Mouse (Mus musculus) megakaryocyte, embryonic 14.5 days (primary cell): ENCODE measurements around the gene Car10.

Experiments
- FLI1 ChIP-seq: IDR thresholded peaks from 2 replicates; pipeline ENCODE4 v1.6.1; 2012; ENCODE audit warnings: low read length, inconsistent platforms, mixed read lengths
- GATA1 ChIP-seq: IDR thresholded peaks from 3 replicates; pipeline ENCODE4 v1.6.1; 2012; ENCODE audit warnings: mixed read lengths, low read length, inconsistent platforms, borderline replicate concordance

DNA sequence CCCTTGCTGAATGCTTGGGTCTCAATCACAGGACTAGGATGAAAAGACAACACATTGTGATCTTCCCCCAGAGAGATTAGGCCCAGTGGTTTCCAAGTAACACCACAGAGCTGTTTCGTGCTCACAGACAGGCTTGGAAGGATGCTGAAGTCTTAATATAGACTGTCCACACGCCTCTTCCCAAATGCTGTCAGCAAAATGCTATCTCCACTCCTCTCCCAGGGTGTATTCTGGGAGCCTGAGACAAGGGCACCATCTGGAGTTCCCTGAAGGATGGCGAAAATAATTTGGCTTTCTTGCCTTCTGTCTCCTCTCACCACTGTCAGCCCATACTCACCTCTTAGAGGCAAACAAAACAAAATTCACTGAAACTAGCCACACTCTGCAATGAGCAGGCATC is 467.9 kb downstream of the Car10 start:
- no peak for TF ChIP-seq GATA1
- TF ChIP-seq FLI1 = no peak
